Mouse (Mus musculus) midbrain, embryonic 15.5 days (tissue): Measurements from ENCODE around the gene Psmb9. TPM values are rescaled to one million over a fixed set of nuclear protein-coding genes. Genes with fewer than 3 reads are reported as not detected.
A peak's percentile ranks its signal among the peaks of the same experiment; 100 is the strongest.

ENCODE experiments used
- ATAC-seq: fragments of 200-750 bp; cut with Nextera tagmentation; replicated peaks from 2 replicates; pipeline ENCODE4 v1.8.0; 2017; ENCODE audit warnings: moderate TSS enrichment
- H3K27ac ChIP-seq: fragments of 300-500 bp; sonication (generic); 2 replicates; pipeline ENCODE4 v1.5.1; 2015; ENCODE audit warnings: mild to moderate bottlenecking, inconsistent platforms
- H3K27me3 ChIP-seq: fragments of 300-500 bp; sonication (generic); replicated peaks from 2 replicates; pipeline ENCODE4 v1.6.1; 2015; ENCODE audit warnings: inconsistent platforms
- H3K36me3 ChIP-seq: fragments of 300-500 bp; sonication (generic); replicated peaks from 2 replicates; pipeline ENCODE4 v1.6.1; 2015; ENCODE audit warnings: inconsistent platforms
- H3K4me1 ChIP-seq: fragments of 300-500 bp; sonication (generic); 2 replicates; pipeline ENCODE4 v1.6.1; 2015; ENCODE audit warnings: inconsistent platforms
- H3K4me2 ChIP-seq: fragments of 300-500 bp; sonication (generic); 2 replicates; pipeline ENCODE4 v1.6.1; 2015; ENCODE audit warnings: inconsistent platforms, mild to moderate bottlenecking, moderate library complexity
- H3K4me3 ChIP-seq: fragments of 300-500 bp; sonication (generic); 2 replicates; pipeline ENCODE4 v1.5.1; 2015; ENCODE audit warnings: mild to moderate bottlenecking, inconsistent platforms
- H3K9ac ChIP-seq: fragments of 300-500 bp; sonication (generic); 2 replicates; pipeline ENCODE4 v1.6.1; 2015; ENCODE audit warnings: mild to moderate bottlenecking, inconsistent platforms
- H3K9me3 ChIP-seq: fragments of 300-500 bp; sonication (generic); 2 replicates; pipeline ENCODE4 v1.6.1; 2016; ENCODE audit warnings: inconsistent platforms
- WGBS: fragments of 180-500 bp; shearing (Covaris S2); methylation state at CpG from one replicate; pipeline ENCODE4 v1.1.7; 2015; ENCODE audit warnings: mixed read lengths; 5-methylcytosine and 5-hydroxymethylcytosine counted together
- polyA plus RNA-seq: library from polyadenylated mRNA; unstranded; fragments of >200 nt; fragmentation: Nextera tagmentation; extraction: Ambion mirVana; gene quantifications from 2 replicates; pipeline ENCODE4 v1.2.1, GENCODE M21; 2015

Gene Psmb9
- polyA plus RNA-seq, 1 experiment from 2014 or later, result 1.5 TPM

DNA sequence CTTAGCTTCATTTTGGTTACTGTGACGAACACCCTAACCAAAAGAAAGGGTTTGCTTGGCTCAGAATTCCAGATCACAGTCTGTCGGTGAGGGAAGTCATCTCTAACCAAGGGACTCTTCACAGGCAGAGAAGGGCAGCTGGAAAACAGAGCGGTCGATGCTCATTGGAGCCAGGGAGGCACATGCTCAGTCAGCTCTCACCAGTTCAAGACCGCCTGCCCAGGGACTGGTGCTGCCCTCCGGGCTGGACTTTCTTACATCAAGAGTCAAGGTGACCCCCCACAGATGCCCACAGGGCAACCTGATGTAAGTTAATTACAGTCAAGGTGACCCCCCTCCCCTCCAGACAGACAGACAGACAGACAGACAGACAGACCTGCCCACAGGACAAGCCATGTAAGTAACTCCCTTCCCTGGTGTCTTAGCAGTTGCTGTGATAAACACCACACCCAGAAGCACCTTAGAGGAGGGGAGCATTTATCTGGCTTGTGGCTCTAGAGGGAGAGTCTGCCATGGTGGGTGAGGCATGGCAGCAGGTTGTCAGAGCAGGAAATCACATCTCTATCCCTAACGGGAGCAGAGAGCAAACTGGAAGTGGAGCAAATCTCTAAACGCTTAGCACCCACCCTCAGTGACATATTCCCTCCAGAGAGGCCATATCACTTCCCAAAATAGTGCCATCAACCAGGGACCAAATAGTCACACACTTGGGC lies 29.8 kb upstream of the Psmb9 start:
- no peak overlapping the region for H3K4me2 ChIP-seq
- no peak overlapping the region for H3K9ac ChIP-seq
- 89% methylated on average over 8 of the region's 8 CpGs for WGBS

DNA sequence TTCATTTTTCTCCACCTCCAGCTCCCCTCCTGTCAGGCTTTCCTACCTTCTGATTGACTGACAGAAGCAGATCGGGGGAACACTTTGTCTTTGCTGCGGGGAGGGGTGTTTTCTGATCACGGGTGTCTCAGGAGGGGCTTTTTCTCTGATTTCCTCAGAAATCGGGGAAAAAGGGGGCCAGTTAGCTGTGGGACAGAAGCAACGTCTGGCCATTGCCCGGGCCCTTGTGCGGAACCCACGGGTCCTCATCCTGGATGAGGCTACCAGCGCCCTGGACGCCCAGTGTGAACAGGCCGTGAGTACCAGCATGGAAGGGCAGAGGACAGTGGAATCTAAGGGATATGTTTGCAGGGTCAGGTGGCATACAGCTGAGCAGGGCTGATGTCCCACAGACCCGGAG lies 27.6 kb upstream of the Psmb9 start:
- H3K4me1 ChIP-seq, result peaks cover 7% of the 10 kb centered on the region; the same call in 1 of the 2 replicates
- no peak overlapping the region for H3K27ac ChIP-seq
- H3K9ac ChIP-seq, result no peak overlapping the region
- H3K4me3 ChIP-seq, result no peak overlapping the region
- peaks cover 36% of the 10 kb centered on the region for H3K27me3 ChIP-seq
- H3K36me3 ChIP-seq, result no peaks in the 10 kb centered on the region
- 88% methylated on average over 12 of the region's 12 CpGs for whole genome bisulfite sequencing
- no peaks in the 10 kb centered on the region for H3K9me3 ChIP-seq
- H3K4me2 ChIP-seq, result no peak overlapping the region
- ATAC-seq, result no peak

More for the DNA sequence above, 29.8 kb upstream of the Psmb9 start:
- no peak overlapping the region for H3K27ac ChIP-seq
- H3K27me3 ChIP-seq, result peaks cover 24% of the 10 kb centered on the region
- no peak overlapping the region for H3K4me3 ChIP-seq
- no peak for ATAC-seq
- H3K4me1 ChIP-seq, result peaks cover 7% of the 10 kb centered on the region; the same call in 1 of the 2 replicates
- no peaks in the 10 kb centered on the region for H3K9me3 ChIP-seq
- no peaks in the 10 kb centered on the region for H3K36me3 ChIP-seq

DNA sequence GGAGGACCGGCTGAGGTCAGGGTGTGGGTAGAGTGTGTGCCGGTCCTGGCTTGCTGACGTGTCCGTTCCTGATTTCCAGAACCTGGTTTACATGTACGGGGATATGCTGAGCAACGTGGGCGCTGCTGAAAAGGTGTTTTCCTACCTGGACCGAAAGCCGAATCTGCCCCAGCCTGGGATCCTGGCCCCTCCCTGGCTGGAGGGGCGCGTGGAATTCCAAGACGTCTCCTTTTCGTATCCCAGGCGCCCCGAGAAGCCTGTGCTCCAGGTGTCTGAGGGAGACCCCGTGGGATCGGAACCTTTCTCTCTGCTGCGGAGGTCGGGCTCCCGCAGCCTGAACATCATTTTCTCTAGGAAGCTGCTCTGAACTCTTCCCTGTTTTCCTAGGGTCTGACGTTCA lies 26.4 kb upstream of the Psmb9 start:
- WGBS, result 44% methylated on average over 21 of the region's 21 CpGs
- Histone ChIP-seq H3K36me3 (no peaks in the 10 kb centered on the region), H3K4me3 (no peak overlapping the region)

DNA sequence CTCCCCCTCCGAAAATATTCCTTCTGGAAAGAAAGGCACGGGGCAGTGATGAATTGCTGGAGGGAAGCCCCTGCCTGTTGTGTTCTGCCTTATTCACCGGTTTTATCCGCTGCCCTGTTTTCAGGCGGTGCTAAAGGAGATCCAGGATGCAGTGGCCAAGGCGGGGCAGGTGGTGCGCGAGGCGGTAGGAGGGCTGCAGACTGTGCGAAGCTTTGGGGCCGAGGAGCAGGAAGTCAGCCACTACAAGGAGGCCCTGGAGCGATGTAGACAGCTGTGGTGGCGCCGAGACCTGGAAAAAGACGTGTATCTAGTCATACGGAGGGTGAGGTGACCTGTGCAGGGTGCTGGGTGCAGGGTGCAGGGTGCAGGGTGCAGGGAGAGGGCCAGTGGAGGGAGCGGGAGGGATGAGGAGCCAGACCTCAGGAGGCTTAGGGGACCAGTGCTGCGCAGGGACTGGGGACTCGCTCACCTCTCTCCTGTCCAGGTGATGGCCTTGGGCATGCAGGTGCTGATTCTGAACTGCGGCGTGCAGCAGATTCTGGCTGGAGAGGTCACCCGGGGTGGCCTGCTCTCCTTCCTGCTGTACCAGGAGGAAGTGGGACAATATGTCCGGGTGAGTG lies 24.3 kb upstream of the Psmb9 start:
- no peaks in the 10 kb centered on the region for H3K9me3 ChIP-seq
- H3K27me3 ChIP-seq, result peaks cover 36% of the 10 kb centered on the region
- no peak overlapping the region for H3K9ac ChIP-seq
- no peak overlapping the region for H3K4me3 ChIP-seq
- H3K36me3 ChIP-seq, result no peaks in the 10 kb centered on the region
- no peak for ATAC-seq
- H3K4me1 ChIP-seq, result peaks cover 7% of the 10 kb centered on the region; the same call in 1 of the 2 replicates
- H3K27ac ChIP-seq, result no peak overlapping the region
- 22% methylated on average over 23 of the region's 23 CpGs for WGBS
- H3K4me2 ChIP-seq, result peak overlapping the region; percentile 15; the same call in 1 of the 2 replicates

More for the DNA sequence above, 26.4 kb upstream of the Psmb9 start:
- no peak for ATAC-seq
- no peak overlapping the region for H3K27ac ChIP-seq
- H3K4me2 ChIP-seq, result peak overlapping the region; percentile 28
- no peak overlapping the region for H3K9ac ChIP-seq
- peaks cover 7% of the 10 kb centered on the region; the same call in 1 of the 2 replicates for H3K4me1 ChIP-seq
- peaks cover 36% of the 10 kb centered on the region for H3K27me3 ChIP-seq
- H3K9me3 ChIP-seq, result no peaks in the 10 kb centered on the region

DNA sequence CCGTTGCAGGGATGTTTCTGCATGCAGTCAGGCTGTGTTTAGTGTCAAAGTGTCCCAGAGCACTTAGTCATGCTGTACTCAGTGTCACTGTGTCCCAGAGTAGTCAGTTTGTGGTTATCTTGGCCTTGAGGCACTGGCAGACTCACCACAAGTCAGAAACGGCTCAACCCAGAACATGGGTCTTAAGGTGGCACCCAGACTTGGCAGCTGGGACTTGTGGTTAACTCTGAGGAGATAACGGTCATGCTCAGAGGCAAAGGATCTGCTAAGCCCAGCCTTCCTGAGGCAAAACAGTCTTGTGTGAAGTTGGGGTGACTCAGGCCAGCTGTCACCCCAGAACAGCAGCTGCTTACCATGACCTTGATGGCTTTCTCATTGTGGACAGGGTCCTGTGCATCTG lies 23.0 kb upstream of the Psmb9 start:
- Histone ChIP-seq H3K4me3 (no peak overlapping the region), H3K27me3 (peaks cover 44% of the 10 kb centered on the region), H3K27ac (no peak overlapping the region), H3K4me2 (no peak overlapping the region), H3K9me3 (no peaks in the 10 kb centered on the region), H3K4me1 (peaks cover 7% of the 10 kb centered on the region; the same call in 1 of the 2 replicates), H3K9ac (no peak overlapping the region), H3K36me3 (no peaks in the 10 kb centered on the region)
- no peak for ATAC-seq
- WGBS, result 76% methylated on average over 3 of the region's 3 CpGs

DNA sequence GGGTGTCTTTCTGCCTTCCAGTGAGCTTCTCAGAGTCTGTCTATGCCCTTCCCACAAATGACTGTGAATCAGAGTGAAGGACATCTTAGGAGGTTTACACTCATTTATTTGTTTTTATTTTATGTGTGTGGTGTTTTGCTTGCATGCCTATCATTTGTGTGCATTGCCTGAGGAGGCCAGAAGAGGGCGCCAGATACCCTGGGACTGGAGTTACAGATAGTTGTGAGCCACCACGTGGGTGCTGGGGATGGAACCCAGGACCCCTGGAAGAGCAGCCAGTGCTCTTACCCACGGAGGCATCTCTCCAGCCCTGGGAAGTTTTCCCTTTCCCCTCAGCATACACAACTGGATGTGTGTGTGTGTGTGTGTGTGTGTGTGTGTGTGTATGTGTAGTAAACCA lies 22.1 kb upstream of the Psmb9 start:
- no peak overlapping the region for H3K4me2 ChIP-seq
- H3K4me1 ChIP-seq, result peaks cover 10% of the 10 kb centered on the region
- no peak overlapping the region for H3K4me3 ChIP-seq
- H3K9me3 ChIP-seq, result no peaks in the 10 kb centered on the region
- H3K27ac ChIP-seq, result no peak overlapping the region
- H3K9ac ChIP-seq, result no peak overlapping the region
- H3K27me3 ChIP-seq, result peaks cover 50% of the 10 kb centered on the region
- no peaks in the 10 kb centered on the region for H3K36me3 ChIP-seq
- no peak for ATAC-seq
- 36% methylated on average over 3 of the region's 3 CpGs for WGBS

DNA sequence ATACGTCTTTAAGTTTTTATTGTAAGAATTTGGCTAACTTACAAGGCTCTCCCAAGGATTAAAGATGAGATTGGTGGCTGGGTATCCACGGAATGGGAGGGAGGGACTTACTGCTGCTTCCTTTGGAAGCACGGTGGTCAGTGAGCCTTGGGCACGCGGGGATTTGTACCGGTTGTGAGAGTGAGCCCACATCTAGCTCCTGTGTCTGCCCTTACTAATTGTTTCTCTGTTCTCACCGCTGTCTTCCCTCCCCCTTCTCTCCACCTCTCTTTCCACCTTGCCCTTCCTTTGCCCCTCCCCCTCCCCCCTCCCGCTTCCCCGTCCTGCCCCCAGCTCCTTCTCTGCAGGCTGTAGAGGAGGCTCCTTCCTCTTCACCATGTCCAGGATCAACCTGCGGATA lies 20.9 kb upstream of the Psmb9 start:
- ATAC-seq, result no peak
- Histone ChIP-seq H3K27me3 (peaks cover 48% of the 10 kb centered on the region), H3K4me3 (no peak overlapping the region), H3K4me1 (peaks cover 12% of the 10 kb centered on the region), H3K9ac (no peak overlapping the region), H3K27ac (no peak overlapping the region), H3K36me3 (no peaks in the 10 kb centered on the region), H3K4me2 (no peak overlapping the region), H3K9me3 (no peaks in the 10 kb centered on the region)
- 27% methylated on average over 10 of the region's 10 CpGs for WGBS

DNA sequence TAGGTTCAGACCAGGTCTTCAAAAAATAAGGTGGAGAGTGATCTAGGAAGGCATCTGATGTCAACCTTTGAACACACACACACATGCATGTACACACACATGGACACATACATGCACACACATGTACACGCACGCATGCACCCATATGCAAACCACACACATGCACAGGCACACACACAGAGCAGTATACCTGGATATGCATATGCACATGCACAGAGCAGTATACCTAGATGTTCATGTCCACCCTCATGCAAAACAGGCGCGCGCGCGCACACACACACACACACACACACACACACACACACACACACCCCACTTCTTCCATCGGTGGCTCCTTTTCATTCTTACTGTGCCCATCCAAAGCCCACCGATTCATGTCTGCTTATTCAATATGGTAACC lies 20.3 kb upstream of the Psmb9 start:
- Histone ChIP-seq H3K9ac (no peak overlapping the region), H3K27ac (no peak overlapping the region), H3K4me3 (no peak overlapping the region), H3K36me3 (no peaks in the 10 kb centered on the region), H3K4me1 (peaks cover 12% of the 10 kb centered on the region), H3K9me3 (no peaks in the 10 kb centered on the region), H3K27me3 (peaks cover 46% of the 10 kb centered on the region), H3K4me2 (no peak overlapping the region)
- 93% methylated on average over 9 of the region's 9 CpGs for WGBS
- ATAC-seq, result no peak

DNA sequence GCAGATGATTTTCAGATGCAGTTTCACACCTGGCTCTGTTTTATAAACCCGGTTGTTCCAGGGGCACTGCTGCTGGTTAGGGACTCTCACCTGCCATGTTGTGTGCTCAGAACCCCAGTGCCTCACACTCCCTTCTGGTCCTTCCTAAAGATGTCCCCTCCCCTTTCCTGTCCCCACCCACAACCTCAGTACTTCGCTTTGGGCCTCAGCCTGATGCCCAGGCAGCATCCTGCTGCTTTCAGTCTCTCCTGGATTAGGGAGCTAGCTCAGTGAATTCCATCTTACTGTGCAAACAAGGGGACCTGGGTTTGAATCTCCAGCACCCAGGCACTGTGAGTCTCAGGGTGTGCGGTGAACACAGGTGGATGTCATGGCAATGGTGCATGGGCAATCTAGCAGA lies 19.9 kb upstream of the Psmb9 start:
- peaks cover 43% of the 10 kb centered on the region for H3K27me3 ChIP-seq
- no peaks in the 10 kb centered on the region for H3K9me3 ChIP-seq
- H3K4me2 ChIP-seq, result no peak overlapping the region
- H3K27ac ChIP-seq, result no peak overlapping the region
- no peaks in the 10 kb centered on the region for H3K36me3 ChIP-seq
- 76% methylated on average over 3 of the region's 3 CpGs for WGBS
- H3K4me3 ChIP-seq, result no peak overlapping the region
- H3K4me1 ChIP-seq, result peaks cover 12% of the 10 kb centered on the region
- ATAC-seq, result no peak
- H3K9ac ChIP-seq, result no peak overlapping the region

DNA sequence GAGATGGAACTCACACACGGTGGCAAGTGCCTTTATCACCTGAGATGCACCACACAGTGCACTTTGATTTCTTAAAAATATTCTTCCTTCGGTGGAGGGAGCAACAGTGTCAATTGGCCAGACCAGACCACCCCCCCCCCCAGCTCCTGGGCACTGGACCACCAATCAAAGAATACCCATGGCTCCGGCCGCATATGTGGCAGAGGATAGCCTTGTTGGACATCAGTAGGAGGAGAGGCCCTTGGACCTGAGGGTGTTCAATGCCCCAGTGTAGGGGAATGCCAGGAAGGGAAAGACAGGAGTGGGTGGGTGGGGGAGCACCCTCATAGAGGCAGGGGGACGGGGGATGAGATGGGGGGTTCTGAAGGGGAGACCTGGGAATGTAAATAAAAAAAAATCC lies 19.2 kb upstream of the Psmb9 start:
- Histone ChIP-seq H3K4me2 (no peak overlapping the region), H3K9me3 (no peaks in the 10 kb centered on the region), H3K4me1 (peaks cover 12% of the 10 kb centered on the region), H3K27me3 (peaks cover 37% of the 10 kb centered on the region), H3K27ac (no peak overlapping the region), H3K9ac (no peak overlapping the region), H3K36me3 (no peaks in the 10 kb centered on the region), H3K4me3 (no peak overlapping the region)
- 82% methylated on average over 5 of the region's 5 CpGs for WGBS
- no peak for ATAC-seq

DNA sequence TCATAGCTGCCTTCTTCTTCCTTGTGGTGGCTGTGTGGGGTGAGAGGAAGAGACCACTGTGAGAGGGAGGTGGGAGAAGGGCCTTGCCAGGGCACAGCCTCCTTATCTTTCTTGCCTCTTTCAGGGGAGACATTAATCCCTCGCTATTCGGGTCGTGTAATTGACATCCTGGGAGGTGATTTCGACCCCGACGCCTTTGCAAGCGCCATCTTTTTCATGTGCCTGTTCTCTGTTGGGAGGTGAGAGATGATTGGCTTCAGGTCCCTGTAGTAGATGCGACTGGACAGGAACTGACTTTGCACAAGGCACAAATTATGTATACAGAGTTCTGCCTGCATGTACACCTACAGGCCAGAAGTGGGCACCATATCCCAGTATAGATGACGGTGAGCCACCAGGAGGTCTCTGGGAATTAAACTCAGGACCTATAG lies 18.2 kb upstream of the Psmb9 start:
- H3K4me1 ChIP-seq, result peaks cover 12% of the 10 kb centered on the region
- H3K9ac ChIP-seq, result no peak overlapping the region
- H3K4me3 ChIP-seq, result no peak overlapping the region
- H3K4me2 ChIP-seq, result no peak overlapping the region
- ATAC-seq, result no peak
- H3K27ac ChIP-seq, result no peak overlapping the region
- H3K9me3 ChIP-seq, result no peaks in the 10 kb centered on the region
- peaks cover 39% of the 10 kb centered on the region for H3K27me3 ChIP-seq
- no peaks in the 10 kb centered on the region for H3K36me3 ChIP-seq
- WGBS, result 12% methylated on average over 9 of the region's 9 CpGs

DNA sequence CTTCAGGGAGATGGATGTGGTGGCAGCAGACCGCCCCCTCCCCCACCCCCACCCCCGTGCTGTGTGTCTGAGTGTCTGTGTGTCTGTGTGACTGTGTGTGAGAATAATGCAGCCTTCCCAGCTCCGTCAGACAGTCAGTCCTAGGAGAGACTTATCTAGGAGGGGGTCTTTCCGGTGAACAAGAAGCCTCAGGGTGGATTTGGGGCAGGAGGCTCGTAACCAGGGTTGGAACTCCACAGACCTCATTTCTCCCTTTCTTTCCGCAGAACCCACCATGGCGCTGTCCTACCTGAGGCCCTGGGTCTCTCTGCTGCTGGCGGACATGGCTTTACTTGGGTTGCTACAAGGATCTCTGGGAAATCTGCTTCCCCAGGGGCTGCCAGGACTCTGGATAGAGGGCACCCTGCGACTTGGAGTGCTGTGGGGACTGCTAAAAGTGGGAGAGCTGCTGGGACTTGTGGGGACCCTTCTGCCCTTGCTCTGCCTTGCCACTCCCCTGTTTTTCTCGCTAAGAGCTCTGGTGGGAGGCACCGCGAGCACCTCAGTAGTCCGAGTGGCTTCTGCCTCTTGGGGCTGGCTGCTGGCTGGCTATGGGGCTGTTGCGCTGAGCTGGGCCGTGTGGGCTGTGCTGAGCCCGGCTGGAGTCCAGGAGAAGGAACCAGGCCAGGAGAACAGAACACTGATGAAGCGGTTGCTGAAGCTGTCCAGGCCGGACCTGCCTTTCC lies 17.6 kb upstream of the Psmb9 start:
- 15% methylated on average over 18 of the region's 18 CpGs for WGBS
- Histone ChIP-seq H3K4me2 (peak overlapping the region; percentile 92), H3K4me3 (peak overlapping the region; percentile 60), H3K4me1 (peaks cover 12% of the 10 kb centered on the region), H3K9me3 (no peaks in the 10 kb centered on the region), H3K27ac (no peak overlapping the region), H3K27me3 (peaks cover 36% of the 10 kb centered on the region), H3K9ac (peak overlapping the region; percentile 62; the same call in 1 of the 2 replicates), H3K36me3 (no peaks in the 10 kb centered on the region)
- ATAC-seq, result no peak
